Mouse (Mus musculus) liver, embryonic 11.5 days (tissue): ENCODE measurements around the gene Ssx2ip. TPM values are rescaled to one million over a fixed set of nuclear protein-coding genes. Genes with fewer than 3 reads are reported as not detected.

Source experiments
- ATAC-seq: fragments of 200-750 bp; cut with Nextera tagmentation; replicated peaks from 2 replicates; pipeline ENCODE4 v1.8.0; 2017; ENCODE audit warnings: moderate number of reproducible peaks, mild to moderate bottlenecking, moderate TSS enrichment, moderate library complexity; ENCODE audit not compliant: low FRiP score
- DNase-seq: peaks from one replicate; pipeline ENCODE4 v3.0.0-alpha.2; 2017; ENCODE audit warnings: low spot score
- H3K27ac ChIP-seq: fragments of 300-500 bp; sonication (generic); 2 replicates; pipeline ENCODE4 v1.5.1; 2014; ENCODE audit warnings: mild to moderate bottlenecking, low read depth, low read length, control low read depth
- H3K27me3 ChIP-seq: fragments of 300-500 bp; sonication (generic); replicated peaks from 2 replicates; pipeline ENCODE4 v1.6.1; 2014; ENCODE audit warnings: low read length, mixed read lengths; ENCODE audit not compliant: control insufficient read depth, insufficient read depth
- H3K36me3 ChIP-seq: fragments of 300-500 bp; sonication (generic); 2 replicates; pipeline ENCODE4 v1.6.1; 2014; ENCODE audit warnings: mild to moderate bottlenecking, low read length, moderate library complexity, mixed read lengths; ENCODE audit not compliant: control insufficient read depth, insufficient read depth
- H3K4me1 ChIP-seq: fragments of 300-500 bp; sonication (generic); replicated peaks from 2 replicates; pipeline ENCODE4 v1.6.1; 2014; ENCODE audit warnings: low read length, mixed read lengths; ENCODE audit not compliant: control insufficient read depth, insufficient read depth
- H3K4me2 ChIP-seq: fragments of 300-500 bp; sonication (generic); 2 replicates; pipeline ENCODE4 v1.6.1; 2014; ENCODE audit warnings: mild to moderate bottlenecking, control low read depth, moderate library complexity
- H3K4me3 ChIP-seq: fragments of 300-500 bp; sonication (generic); 2 replicates; pipeline ENCODE4 v1.5.1; 2014; ENCODE audit warnings: low read depth, low read length, control low read depth
- H3K9ac ChIP-seq: fragments of 300-500 bp; sonication (generic); 2 replicates; pipeline ENCODE4 v1.6.1; 2014; ENCODE audit warnings: low read depth, low read length, control low read depth
- H3K9me3 ChIP-seq: fragments of 300-500 bp; sonication (generic); 2 replicates; pipeline ENCODE4 v1.6.1; 2016; ENCODE audit warnings: low read length, inconsistent platforms, mixed read lengths; ENCODE audit not compliant: control insufficient read depth
- WGBS: fragments of 180-500 bp; shearing (Covaris S2); extraction: QIAGEN DNeasy Blood & Tissue Kit; methylation state at CpG from one replicate; pipeline ENCODE4 v1.1.7; 2014; 5-methylcytosine and 5-hydroxymethylcytosine counted together
- polyA plus RNA-seq: library from polyadenylated mRNA; unstranded; fragments of >200 nt; fragmentation: Nextera tagmentation; extraction: Ambion mirVana; gene quantifications from 2 replicates; pipeline ENCODE4 v1.2.1, GENCODE M21; 2014

The Ssx2ip gene
- polyA plus RNA-seq, 1 experiment from 2014 or later = 109 TPM

DNA sequence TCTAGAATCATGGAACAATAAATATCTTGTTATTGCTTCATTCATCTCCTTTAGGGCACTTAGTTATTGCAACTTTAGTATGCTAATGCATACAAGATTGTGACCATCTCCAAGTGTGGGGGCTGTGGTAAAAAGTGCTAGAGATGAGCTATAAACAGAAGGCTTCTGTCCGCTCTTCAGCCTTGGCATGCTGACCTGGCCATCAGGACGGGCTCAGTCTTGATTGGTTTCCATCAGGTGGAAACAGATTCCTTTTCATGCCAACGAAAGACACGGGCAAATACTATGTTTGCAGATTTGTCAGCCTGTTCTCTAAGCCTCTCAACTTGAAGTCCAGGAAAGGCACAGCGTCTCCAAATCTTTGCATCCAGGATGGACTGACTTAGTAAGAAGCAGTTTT is 42.7 kb downstream of the Ssx2ip start:
- no peaks in the 10 kb centered on the region for H3K9me3 ChIP-seq
- no peak for ATAC-seq
- H3K4me1 ChIP-seq = peaks cover 4% of the 10 kb centered on the region
- H3K9ac ChIP-seq = no peak overlapping the region
- WGBS = 94% methylated on average over 5 of the region's 5 CpGs
- H3K27me3 ChIP-seq = no peaks in the 10 kb centered on the region
- H3K4me3 ChIP-seq = no peak overlapping the region
- no peak overlapping the region for H3K27ac ChIP-seq
- H3K36me3 ChIP-seq = peaks cover 8% of the 10 kb centered on the region
- DNase-seq = no peak
- H3K4me2 ChIP-seq = no peak overlapping the region

GRCm38 (mm10) chr3:146447598-146447997 is 43.2 kb downstream of the Ssx2ip start:
- Histone ChIP-seq H3K4me1 (peaks cover 4% of the 10 kb centered on the region), H3K27me3 (no peaks in the 10 kb centered on the region), H3K4me3 (no peak overlapping the region), H3K9me3 (no peaks in the 10 kb centered on the region), H3K9ac (no peak overlapping the region), H3K4me2 (no peak overlapping the region), H3K36me3 (peaks cover 4% of the 10 kb centered on the region; the same call in 1 of the 2 replicates), H3K27ac (no peak overlapping the region)
- ATAC-seq (no peak), DNase-seq (no peak)
- WGBS = 84% methylated on average over 3 of the region's 3 CpGs

DNA sequence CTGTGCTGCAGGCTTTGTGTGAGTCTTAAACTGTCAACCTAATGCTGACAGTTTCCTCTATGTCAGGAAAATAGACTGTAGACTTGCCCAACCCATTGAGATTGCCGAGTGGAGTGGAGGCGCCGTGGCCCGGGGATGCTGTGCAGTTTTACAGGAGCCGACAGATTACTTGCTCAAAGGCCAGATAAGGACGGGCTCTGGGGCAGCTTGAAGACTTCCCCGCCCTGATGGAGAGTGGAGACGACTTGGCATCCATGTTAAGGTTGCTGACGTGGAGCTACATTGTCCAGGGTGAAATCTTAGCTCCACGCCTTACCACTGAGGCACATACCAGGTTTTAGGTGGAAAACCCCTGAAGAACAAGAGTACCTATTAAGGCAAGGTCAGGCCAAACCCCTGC is 43.9 kb downstream of the Ssx2ip start:
- peaks cover 4% of the 10 kb centered on the region for H3K4me1 ChIP-seq
- peaks cover 4% of the 10 kb centered on the region; the same call in 1 of the 2 replicates for H3K36me3 ChIP-seq
- H3K4me2 ChIP-seq = no peak overlapping the region
- H3K4me3 ChIP-seq = no peak overlapping the region
- no peak overlapping the region for H3K9ac ChIP-seq
- ATAC-seq (no peak), DNase-seq (no peak)
- no peaks in the 10 kb centered on the region for H3K27me3 ChIP-seq
- 61% methylated on average over 10 of the region's 10 CpGs for WGBS
- H3K27ac ChIP-seq = no peak overlapping the region
- H3K9me3 ChIP-seq = no peaks in the 10 kb centered on the region

DNA sequence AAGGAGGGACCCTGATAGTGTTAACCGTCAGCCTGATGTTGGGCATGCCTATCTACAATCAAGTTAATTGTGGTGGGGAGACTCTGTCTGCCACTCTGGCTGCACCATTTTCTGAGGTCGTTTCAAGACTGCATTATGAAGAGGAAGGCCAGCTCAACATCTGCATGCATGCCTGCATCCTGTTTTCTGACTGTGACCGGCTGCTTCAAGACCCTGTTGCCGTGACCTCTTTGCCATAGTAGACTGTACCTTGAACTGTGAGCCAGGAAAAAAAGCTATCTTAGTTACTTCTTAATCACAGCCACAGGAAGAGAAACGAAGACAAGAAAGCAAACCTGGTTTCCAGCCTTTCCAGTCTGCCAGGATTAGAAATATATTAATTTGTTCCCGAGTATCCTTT is 44.5 kb downstream of the Ssx2ip start:
- WGBS = 71% methylated on average over 6 of the region's 6 CpGs
- no peak overlapping the region for H3K4me2 ChIP-seq
- no peak overlapping the region for H3K27ac ChIP-seq
- DNase-seq (no peak), ATAC-seq (no peak)
- H3K27me3 ChIP-seq = no peaks in the 10 kb centered on the region
- H3K36me3 ChIP-seq = peaks cover 4% of the 10 kb centered on the region; the same call in 1 of the 2 replicates
- H3K4me1 ChIP-seq = peaks cover 4% of the 10 kb centered on the region
- no peak overlapping the region for H3K4me3 ChIP-seq
- H3K9ac ChIP-seq = no peak overlapping the region
- H3K9me3 ChIP-seq = no peaks in the 10 kb centered on the region

- H3K36me3 ChIP-seq = peaks cover 4% of the 10 kb centered on the region; the same call in 1 of the 2 replicates
- peak within 1 kb of the TSS; percentile 62 for H3K4me2 ChIP-seq
- peaks cover 4% of the 10 kb centered on the region for H3K4me1 ChIP-seq
- 52% methylated on average over 9 of the region's 9 CpGs for WGBS
- H3K4me3 ChIP-seq = peak within 1 kb of the TSS; percentile 59
- peak within 1 kb of the TSS; percentile 54; the same call in 1 of the 2 replicates for H3K27ac ChIP-seq
- peak within 1 kb of the TSS; percentile 67 for H3K9ac ChIP-seq
- H3K9me3 ChIP-seq = no peaks in the 10 kb centered on the region
- no peaks in the 10 kb centered on the region for H3K27me3 ChIP-seq
- ATAC-seq = no peak
- no peak for DNase-seq
Observed at GRCm38 (mm10) chr3:146449745-146450250, 45.4 kb downstream of the Ssx2ip start, which contains the start of gene Ctbs. Ctbs (plus strand) TSS chr3:146449795.

- Histone ChIP-seq H3K36me3 (peaks cover 4% of the 10 kb centered on the region; the same call in 1 of the 2 replicates), H3K4me3 (peak overlapping the region; percentile 59), H3K27me3 (no peaks in the 10 kb centered on the region), H3K4me2 (peak overlapping the region; percentile 62), H3K9me3 (no peaks in the 10 kb centered on the region), H3K9ac (peak overlapping the region; percentile 67), H3K27ac (peak overlapping the region; percentile 54; the same call in 1 of the 2 replicates), H3K4me1 (peaks cover 4% of the 10 kb centered on the region)
- ATAC-seq (peak; percentile 99), DNase-seq (peak; percentile 94)
- under 1% methylated on average over 29 of the region's 29 CpGs for WGBS
Observed at GRCm38 (mm10) chr3:146450371-146450841, 46.0 kb downstream of the Ssx2ip start.

DNA sequence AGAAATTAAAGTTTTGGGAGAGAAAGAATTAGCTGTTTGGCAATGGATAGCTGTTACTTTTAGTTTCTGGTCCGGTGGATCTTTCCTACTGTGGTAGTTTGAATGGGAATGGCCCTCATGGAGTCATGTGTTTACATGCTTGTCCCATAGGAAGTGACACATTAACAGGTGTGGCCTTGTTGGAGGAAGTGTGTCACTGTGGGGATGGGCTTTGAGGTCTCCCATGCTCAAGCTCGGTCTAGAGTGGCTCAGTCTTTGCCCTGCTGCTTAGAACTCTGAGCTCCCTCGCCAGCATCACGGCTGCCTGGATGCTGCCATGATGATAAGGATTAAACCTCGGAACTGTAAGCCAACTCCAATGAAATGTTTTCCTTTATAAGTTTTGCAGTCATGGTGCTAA is 46.9 kb downstream of the Ssx2ip start:
- Histone ChIP-seq H3K4me1 (peaks cover 4% of the 10 kb centered on the region), H3K36me3 (no peaks in the 10 kb centered on the region), H3K9me3 (no peaks in the 10 kb centered on the region), H3K27me3 (no peaks in the 10 kb centered on the region), H3K9ac (no peak overlapping the region), H3K4me3 (no peak overlapping the region), H3K4me2 (no peak overlapping the region), H3K27ac (no peak overlapping the region)
- WGBS = 89% methylated on average over 5 of the region's 5 CpGs
- ATAC-seq (no peak), DNase-seq (no peak)

DNA sequence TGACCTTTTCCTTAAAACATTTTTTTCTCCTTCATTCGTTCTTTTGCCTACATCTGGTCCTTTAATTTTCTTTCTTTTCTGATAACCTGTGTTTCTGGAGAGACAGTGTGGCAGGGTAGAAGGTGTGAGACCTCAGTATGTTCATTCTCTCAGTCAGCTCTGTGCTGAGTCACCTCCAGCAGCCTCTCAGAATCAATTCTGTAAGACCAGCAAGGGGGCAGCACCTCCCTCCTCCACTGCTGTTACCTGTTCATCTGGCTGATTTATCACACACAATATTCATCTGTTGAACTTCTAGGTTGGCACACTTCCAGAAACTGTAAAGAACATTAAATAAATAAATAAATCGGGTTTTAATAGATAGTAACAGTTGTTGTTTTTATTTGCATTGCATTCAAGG is 58.5 kb downstream of the Ssx2ip start:
- ATAC-seq (peak; percentile 51), DNase-seq (no peak)
- Histone ChIP-seq H3K27ac (no peak overlapping the region), H3K9me3 (no peaks in the 10 kb centered on the region), H3K9ac (no peak overlapping the region), H3K4me1 (no peaks in the 10 kb centered on the region), H3K27me3 (no peaks in the 10 kb centered on the region), H3K4me3 (no peak overlapping the region), H3K36me3 (no peaks in the 10 kb centered on the region), H3K4me2 (no peak overlapping the region)
- 63% methylated on average over 2 of the region's 2 CpGs for WGBS

DNA sequence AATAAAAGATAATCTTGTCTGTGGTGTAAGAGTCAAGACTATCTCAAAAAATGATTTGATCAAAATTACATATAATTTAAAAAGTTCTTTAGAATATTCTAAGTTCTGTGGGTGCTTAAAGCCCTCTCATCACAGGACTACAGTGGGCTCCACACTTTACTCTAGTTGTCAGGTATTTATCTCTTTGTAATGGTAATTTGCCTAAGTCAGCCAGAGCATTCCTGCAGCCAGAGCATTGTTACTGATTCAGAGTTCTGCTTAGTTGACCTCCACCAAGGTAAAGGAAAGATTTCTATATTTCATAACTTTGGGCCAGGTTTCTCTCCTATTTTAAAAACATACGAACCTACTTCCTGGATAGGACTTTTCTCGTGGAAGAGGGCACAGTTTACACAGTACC is 64.8 kb downstream of the Ssx2ip start:
- no peak overlapping the region for H3K4me3 ChIP-seq
- ATAC-seq = no peak
- no peaks in the 10 kb centered on the region for H3K27me3 ChIP-seq
- WGBS = 72% methylated on average over 2 of the region's 2 CpGs
- no peak overlapping the region for H3K4me2 ChIP-seq
- no peak for DNase-seq
- H3K27ac ChIP-seq = no peak overlapping the region
- H3K9ac ChIP-seq = no peak overlapping the region
- no peaks in the 10 kb centered on the region for H3K9me3 ChIP-seq
- no peaks in the 10 kb centered on the region for H3K4me1 ChIP-seq
- no peaks in the 10 kb centered on the region for H3K36me3 ChIP-seq
